12 mouse cellular contexts compared by ENCODE assay signal in the genomic region with DNA sequence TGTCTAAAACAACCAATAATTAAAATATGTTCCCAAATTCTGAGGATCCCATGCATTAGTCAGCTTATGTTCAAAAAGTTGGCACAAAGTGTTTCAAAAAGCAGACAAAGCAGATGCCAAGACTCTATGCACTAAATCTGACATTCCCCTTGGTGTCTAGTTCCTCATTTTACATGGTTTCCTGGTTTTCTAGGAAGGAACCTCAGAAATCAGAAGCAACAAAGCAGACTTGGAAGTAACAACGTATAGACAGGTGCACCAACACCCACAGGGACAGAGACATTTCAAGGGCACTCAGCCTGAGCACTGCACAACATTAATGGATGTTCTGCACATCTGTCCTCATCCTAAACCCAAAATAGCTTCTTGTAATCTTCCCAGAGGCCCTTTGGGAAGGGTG.
"Had no signal": no experiment of that assay in that cellular context is flagged by ENCODE, and none has a peak within 500 bp of the region (broad histone marks: within the 10 kb centered on the region; RNA-seq: fewer than 3 reads in every experiment).

No protein-coding gene starts in this region.

- H3K36me3 ChIP-seq: kidney, embryonic 15.5 days; limb, embryonic 15.5 days; liver, embryonic 12.5 days; midbrain, embryonic 13.5 days; neural tube, embryonic 15.5 days had no signal

- H3K9ac ChIP-seq: kidney, embryonic 15.5 days; limb, embryonic 15.5 days; liver, embryonic 12.5 days; lung, embryonic 14.5 days; midbrain, embryonic 13.5 days; neural tube, embryonic 15.5 days had no signal

- H3K4me3 ChIP-seq: kidney, embryonic 15.5 days; limb, embryonic 15.5 days; liver, embryonic 12.5 days; midbrain, embryonic 13.5 days; neural tube, embryonic 15.5 days had no signal

- H3K4me2 ChIP-seq: kidney, embryonic 15.5 days; limb, embryonic 15.5 days; liver, embryonic 12.5 days; lung, embryonic 14.5 days; midbrain, embryonic 13.5 days; neural tube, embryonic 15.5 days had no signal

- ATAC-seq: liver, embryonic 12.5 days; midbrain, embryonic 13.5 days had no signal

- DNase-seq: kidney, postnatal 14 days; layer of hippocampus, postnatal 36 days; lung, embryonic 14.5 days; lung, postnatal 14 days; right cerebral cortex, adult 18-20 months; right cerebral cortex, postnatal 25 days; thymus, postnatal 36 days had no signal

- H3K27ac ChIP-seq: kidney, embryonic 15.5 days; limb, embryonic 15.5 days; liver, embryonic 12.5 days; midbrain, embryonic 13.5 days; neural tube, embryonic 15.5 days had no signal

- H3K27me3 ChIP-seq: kidney, embryonic 15.5 days; limb, embryonic 15.5 days; liver, embryonic 12.5 days; midbrain, embryonic 13.5 days; neural tube, embryonic 15.5 days had no signal

- H3K9me3 ChIP-seq: kidney, embryonic 15.5 days; limb, embryonic 15.5 days; liver, embryonic 12.5 days; midbrain, embryonic 13.5 days; neural tube, embryonic 15.5 days had no signal
